Mouse (Mus musculus) embryonic facial prominence, embryonic 13.5 days (tissue): Measurements from ENCODE around the gene S100a1. TPM values are rescaled to one million over a fixed set of nuclear protein-coding genes. Genes with fewer than 3 reads are reported as not detected.

Experiments used
- ATAC-seq: fragments of 200-750 bp; cut with Nextera tagmentation; 2 replicates; pipeline ENCODE4 v1.8.0; 2017; ENCODE audit warnings: low read depth; ENCODE audit not compliant: insufficient number of reproducible peaks, insufficient read depth, low FRiP score, low TSS enrichment
- H3K27ac ChIP-seq: fragments of 300-500 bp; sonication (generic); 2 replicates; pipeline ENCODE4 v1.5.1; 2015; ENCODE audit warnings: moderate library complexity, mild to moderate bottlenecking, inconsistent platforms
- H3K27me3 ChIP-seq: fragments of 300-500 bp; sonication (generic); 2 replicates; pipeline ENCODE4 v1.6.1; 2015; ENCODE audit warnings: mild to moderate bottlenecking, inconsistent platforms
- H3K36me3 ChIP-seq: fragments of 300-500 bp; sonication (generic); 2 replicates; pipeline ENCODE4 v1.6.1; 2015; ENCODE audit warnings: mild to moderate bottlenecking, inconsistent platforms
- H3K4me1 ChIP-seq: fragments of 300-500 bp; sonication (generic); 2 replicates; pipeline ENCODE4 v1.6.1; 2015; ENCODE audit warnings: inconsistent platforms
- H3K4me2 ChIP-seq: fragments of 300-500 bp; sonication (generic); 2 replicates; pipeline ENCODE4 v1.6.1; 2015; ENCODE audit warnings: moderate library complexity, mild to moderate bottlenecking, inconsistent platforms
- H3K4me3 ChIP-seq: fragments of 300-500 bp; sonication (generic); 2 replicates; pipeline ENCODE4 v1.5.1; 2015; ENCODE audit warnings: mild to moderate bottlenecking, inconsistent platforms
- H3K9ac ChIP-seq: fragments of 300-500 bp; sonication (generic); 2 replicates; pipeline ENCODE4 v1.6.1; 2015; ENCODE audit warnings: mild to moderate bottlenecking, inconsistent platforms
- H3K9me3 ChIP-seq: fragments of 300-500 bp; sonication (generic); 2 replicates; pipeline ENCODE4 v1.6.1; 2016; ENCODE audit warnings: inconsistent platforms
- WGBS: fragments of 180-500 bp; shearing (Covaris S2); methylation state at CpG from one replicate; pipeline ENCODE4 v1.1.7; 2015; ENCODE audit warnings: mixed read lengths; 5-methylcytosine and 5-hydroxymethylcytosine counted together
- polyA plus RNA-seq: library from polyadenylated mRNA; unstranded; fragments of >200 nt; fragmentation: Nextera tagmentation; extraction: Ambion mirVana; gene quantifications from 2 replicates; pipeline ENCODE4 v1.2.1, GENCODE M21; 2015

Gene S100a1
- polyA plus RNA-seq, 1 experiment from 2014 or later = 13.5 TPM

GRCm38 (mm10) chr3:90488576-90488975, 25.6 kb downstream of the S100a1 start:
- no peaks in the 10 kb centered on the region for H3K9me3 ChIP-seq
- no peak for ATAC-seq
- no peak overlapping the region for H3K27ac ChIP-seq
- no peak overlapping the region for H3K4me2 ChIP-seq
- no peak overlapping the region for H3K4me3 ChIP-seq
- H3K4me1 ChIP-seq = peaks cover 10% of the 10 kb centered on the region
- H3K27me3 ChIP-seq = no peaks in the 10 kb centered on the region
- H3K9ac ChIP-seq = no peak overlapping the region
- 88% methylated on average over 6 of the region's 6 CpGs for WGBS
- peaks cover 56% of the 10 kb centered on the region for H3K36me3 ChIP-seq

- no peak overlapping the region for H3K9ac ChIP-seq
- no peak overlapping the region for H3K4me2 ChIP-seq
- H3K27ac ChIP-seq = no peak overlapping the region
- H3K4me3 ChIP-seq = no peak overlapping the region
- H3K27me3 ChIP-seq = no peaks in the 10 kb centered on the region
- peaks cover 10% of the 10 kb centered on the region for H3K4me1 ChIP-seq
- 80% methylated on average over 5 of the region's 5 CpGs for WGBS
- H3K9me3 ChIP-seq = no peaks in the 10 kb centered on the region
- no peak for ATAC-seq
- peaks cover 71% of the 10 kb centered on the region for H3K36me3 ChIP-seq
These were observed 27.2 kb downstream of the S100a1 start for GRCm38 (mm10) chr3:90486998-90487397.

DNA sequence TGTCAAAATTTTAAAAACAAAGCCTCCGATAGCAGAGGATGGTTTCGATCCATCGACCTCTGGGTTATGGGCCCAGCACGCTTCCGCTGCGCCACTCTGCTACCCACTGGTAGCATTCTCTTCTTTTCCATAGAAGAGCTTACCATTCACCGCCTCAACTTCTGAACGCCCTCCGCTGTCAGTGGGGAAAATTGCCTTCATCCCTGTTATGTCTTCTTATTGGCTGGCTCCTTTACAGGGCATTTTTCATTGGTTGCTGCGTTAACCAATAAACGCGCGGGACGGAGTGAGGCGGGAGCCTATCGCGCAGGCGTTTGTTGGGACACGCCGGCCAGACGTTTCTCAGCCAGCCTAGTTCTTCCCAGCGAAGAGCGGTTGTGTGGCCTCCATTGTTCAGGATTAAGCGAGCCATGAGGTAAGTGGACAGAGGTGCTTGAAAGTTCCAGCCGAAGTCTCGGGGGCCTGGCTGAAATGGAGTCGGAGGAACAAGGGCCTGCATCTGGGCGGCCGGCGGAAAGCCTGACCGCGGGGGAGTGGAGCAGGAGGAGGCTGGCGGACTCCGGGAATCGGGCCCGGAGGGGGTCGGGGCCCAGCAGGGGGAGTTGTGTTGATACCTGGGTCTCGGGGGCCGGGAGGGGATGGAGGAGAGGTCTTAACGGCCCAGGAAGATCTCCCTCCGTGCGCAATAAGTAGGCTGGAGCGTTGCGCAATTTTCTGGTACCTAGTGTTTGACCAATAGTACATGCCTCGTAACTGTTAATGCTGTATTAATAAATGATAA, 38.2 kb downstream of the S100a1 start, which contains the start of gene Ilf2:
Gene Ilf2, plus strand, starts transcription at position 296 of the 781 bp plus-strand sequence.
- Histone ChIP-seq H3K36me3 (peaks cover 34% of the 10 kb centered on the region), H3K27ac (peak within 1 kb of the TSS; percentile 94), H3K27me3 (no peaks in the 10 kb centered on the region), H3K9me3 (no peaks in the 10 kb centered on the region), H3K9ac (peak within 1 kb of the TSS; percentile 93), H3K4me3 (peak within 1 kb of the TSS; percentile 77), H3K4me2 (peak within 1 kb of the TSS; percentile 75), H3K4me1 (peaks cover 8% of the 10 kb centered on the region)
- WGBS = under 1% methylated on average over 45 of the region's 45 CpGs
- peak; percentile 100 for ATAC-seq

GRCm38 (mm10) chr3:90475151-90475830, 38.9 kb downstream of the S100a1 start:
- Histone ChIP-seq H3K27me3 (no peaks in the 10 kb centered on the region), H3K36me3 (peaks cover 27% of the 10 kb centered on the region), H3K27ac (no peak overlapping the region), H3K4me3 (peak overlapping the region; percentile 37), H3K4me2 (peak overlapping the region; percentile 40), H3K9me3 (no peaks in the 10 kb centered on the region), H3K9ac (no peak overlapping the region), H3K4me1 (peaks cover 8% of the 10 kb centered on the region)
- peak; percentile 2; the same call in 1 of the 2 replicates for ATAC-seq
- 39% methylated on average over 16 of the region's 16 CpGs for WGBS

DNA sequence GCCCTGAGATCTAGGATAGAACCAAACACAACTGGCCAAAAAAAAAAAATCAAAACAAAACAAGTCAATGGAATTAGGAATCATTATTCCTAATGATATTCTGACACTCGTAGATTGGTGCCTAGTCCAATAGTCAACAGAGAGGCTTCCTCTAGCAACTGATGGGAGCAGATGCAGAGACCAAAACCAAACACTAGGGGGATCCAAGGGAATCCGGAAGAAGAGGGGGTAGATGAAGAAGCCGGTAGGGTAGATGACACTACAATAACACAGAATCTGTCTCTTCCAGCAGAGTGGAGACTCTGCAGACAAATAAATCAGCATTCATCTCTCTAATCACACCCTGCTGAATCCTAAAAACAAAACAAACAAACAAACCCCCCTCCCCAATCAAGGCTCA, 42.0 kb downstream of the S100a1 start:
- Histone ChIP-seq H3K4me1 (peaks cover 5% of the 10 kb centered on the region), H3K9me3 (no peaks in the 10 kb centered on the region), H3K27ac (no peak overlapping the region), H3K9ac (no peak overlapping the region), H3K36me3 (no peaks in the 10 kb centered on the region), H3K27me3 (no peaks in the 10 kb centered on the region), H3K4me2 (no peak overlapping the region), H3K4me3 (no peak overlapping the region)
- 33% methylated on average over 3 of the region's 3 CpGs for WGBS
- no peak for ATAC-seq

GRCm38 (mm10) chr3:90467618-90468300, 46.4 kb downstream of the S100a1 start:
- Histone ChIP-seq H3K4me1 (peaks cover 17% of the 10 kb centered on the region), H3K27me3 (peaks cover 36% of the 10 kb centered on the region), H3K9ac (no peak overlapping the region), H3K9me3 (no peaks in the 10 kb centered on the region), H3K4me2 (no peak overlapping the region), H3K36me3 (no peaks in the 10 kb centered on the region), H3K4me3 (no peak overlapping the region), H3K27ac (no peak overlapping the region)
- 93% methylated on average over 10 of the region's 10 CpGs for WGBS
- no peak for ATAC-seq

DNA sequence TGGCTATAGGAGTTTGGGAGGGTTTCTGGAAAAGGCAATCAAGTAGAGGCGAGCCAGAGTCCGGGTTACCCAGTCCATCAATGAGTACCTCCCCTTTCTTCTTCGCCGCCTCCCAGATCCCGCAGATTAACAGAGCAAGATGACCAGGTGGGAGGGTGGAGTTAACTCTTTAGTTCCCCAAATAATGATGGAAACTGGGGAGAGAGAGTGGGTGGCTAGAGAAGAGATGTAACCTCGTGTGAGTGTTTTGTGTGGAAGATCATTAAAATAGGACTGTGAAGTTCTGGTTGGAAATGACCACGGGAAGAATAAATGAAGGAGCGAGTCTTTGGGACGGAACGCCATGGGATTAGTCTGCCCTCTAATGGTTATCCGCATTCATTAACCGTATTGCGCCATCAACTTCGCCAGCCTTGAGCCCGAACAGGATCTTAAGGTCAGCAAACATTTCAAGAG, 47.9 kb downstream of the S100a1 start:
- H3K9ac ChIP-seq = peak overlapping the region; percentile 70
- H3K27ac ChIP-seq = no peak overlapping the region
- no peaks in the 10 kb centered on the region for H3K36me3 ChIP-seq
- peak overlapping the region; percentile 57 for H3K4me3 ChIP-seq
- ATAC-seq = no peak
- peaks cover 17% of the 10 kb centered on the region for H3K4me1 ChIP-seq
- WGBS = under 1% methylated on average over 15 of the region's 15 CpGs
- peaks cover 50% of the 10 kb centered on the region for H3K27me3 ChIP-seq
- H3K4me2 ChIP-seq = peak overlapping the region; percentile 97
- H3K9me3 ChIP-seq = no peaks in the 10 kb centered on the region

DNA sequence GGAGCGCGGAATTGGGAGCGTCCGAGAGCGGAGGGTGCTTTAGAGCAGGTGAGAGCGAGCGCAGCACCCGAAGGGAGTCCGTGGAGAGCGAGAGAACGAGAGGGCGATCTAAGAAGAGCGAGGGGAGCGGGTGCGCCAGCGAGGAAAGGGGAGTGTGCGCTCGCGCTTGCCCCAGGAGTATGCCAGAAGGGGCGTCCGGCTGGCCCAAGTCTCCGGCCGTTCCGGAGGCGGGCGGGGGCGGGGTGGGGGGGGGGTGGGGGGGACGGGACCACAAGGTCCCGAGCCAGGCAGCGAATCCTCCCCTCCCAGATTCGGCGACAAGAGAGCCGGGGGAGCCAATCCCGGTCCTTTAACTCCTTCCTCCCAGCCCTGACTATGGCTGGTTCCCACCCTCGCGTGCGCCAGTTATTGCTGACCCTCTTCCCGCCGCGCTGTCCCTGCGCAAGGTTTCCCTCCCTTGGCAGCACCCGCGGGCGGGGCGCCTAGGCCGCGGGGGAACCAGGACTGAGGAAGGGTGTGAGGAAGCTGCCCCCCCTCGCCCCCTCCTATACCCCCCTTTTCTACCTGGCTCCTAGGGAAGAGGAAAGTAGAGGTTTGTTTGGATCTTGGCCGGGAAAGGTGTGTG, 48.4 kb downstream of the S100a1 start, which contains the start of gene Npr1:
Gene Npr1, minus strand, starts transcription at position 181 of the 625 bp plus-strand sequence.
- Histone ChIP-seq H3K9ac (peak within 1 kb of the TSS; percentile 70), H3K9me3 (no peaks in the 10 kb centered on the region), H3K27ac (no peak within 1 kb of the TSS), H3K36me3 (no peaks in the 10 kb centered on the region), H3K4me2 (peak within 1 kb of the TSS; percentile 97), H3K4me3 (peak within 1 kb of the TSS; percentile 57), H3K4me1 (peaks cover 17% of the 10 kb centered on the region), H3K27me3 (peaks cover 56% of the 10 kb centered on the region)
- ATAC-seq = no peak
- WGBS = 1% methylated on average over 28 of the region's 49 CpGs

DNA sequence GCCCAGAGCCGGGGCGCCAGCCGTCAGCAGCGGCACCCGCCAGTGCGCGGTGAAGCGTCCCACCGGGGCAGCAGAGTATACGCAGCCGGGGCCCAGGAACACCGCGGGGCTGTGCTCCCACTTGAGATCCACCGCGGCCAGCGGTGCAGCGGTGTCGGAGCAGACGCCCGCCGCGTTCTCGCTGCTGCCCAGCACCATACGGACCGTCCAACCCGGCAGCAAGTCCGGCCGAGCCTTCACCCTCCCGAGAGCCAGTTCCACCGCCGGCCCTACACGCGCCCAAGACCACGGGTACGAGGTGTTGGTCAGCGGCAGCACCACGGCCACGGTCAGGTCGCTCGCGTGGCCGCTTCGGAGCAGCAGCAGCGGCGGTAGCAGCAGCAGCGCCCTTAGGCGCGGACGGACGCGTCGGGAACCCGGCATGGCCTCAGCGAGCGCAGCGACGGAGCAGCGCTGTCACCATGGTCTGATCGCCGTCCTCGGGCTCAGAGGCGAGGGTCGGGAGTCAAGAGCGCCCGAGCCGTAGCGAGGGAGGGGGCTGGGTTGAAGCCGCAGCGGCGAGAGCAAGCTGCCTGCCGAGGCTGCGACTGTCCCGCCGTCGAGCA, 49.0 kb downstream of the S100a1 start:
- Histone ChIP-seq H3K4me1 (peaks cover 17% of the 10 kb centered on the region), H3K9me3 (no peaks in the 10 kb centered on the region), H3K36me3 (no peaks in the 10 kb centered on the region), H3K27ac (no peak overlapping the region), H3K27me3 (peaks cover 58% of the 10 kb centered on the region), H3K4me2 (peak overlapping the region; percentile 97), H3K9ac (peak overlapping the region; percentile 70), H3K4me3 (peak overlapping the region; percentile 57)
- 2% methylated on average over 75 of the region's 75 CpGs for WGBS
- no peak for ATAC-seq

- peaks cover 58% of the 10 kb centered on the region for H3K27me3 ChIP-seq
- ATAC-seq = no peak
These were observed 49.6 kb downstream of the S100a1 start for GRCm38 (mm10) chr3:90464552-90465080.

More at GRCm38 (mm10) chr3:90464552-90465080, 49.6 kb downstream of the S100a1 start:
- Histone ChIP-seq H3K27ac (no peak overlapping the region), H3K4me1 (peaks cover 17% of the 10 kb centered on the region), H3K9me3 (no peaks in the 10 kb centered on the region), H3K4me2 (peak overlapping the region; percentile 97), H3K36me3 (no peaks in the 10 kb centered on the region), H3K9ac (peak overlapping the region; percentile 70), H3K4me3 (peak overlapping the region; percentile 57)
- 10% methylated on average over 37 of the region's 37 CpGs for WGBS
